Mouse (Mus musculus): ENCODE data around the gene Sorcs2.

Sorcs2 gene

DNA sequence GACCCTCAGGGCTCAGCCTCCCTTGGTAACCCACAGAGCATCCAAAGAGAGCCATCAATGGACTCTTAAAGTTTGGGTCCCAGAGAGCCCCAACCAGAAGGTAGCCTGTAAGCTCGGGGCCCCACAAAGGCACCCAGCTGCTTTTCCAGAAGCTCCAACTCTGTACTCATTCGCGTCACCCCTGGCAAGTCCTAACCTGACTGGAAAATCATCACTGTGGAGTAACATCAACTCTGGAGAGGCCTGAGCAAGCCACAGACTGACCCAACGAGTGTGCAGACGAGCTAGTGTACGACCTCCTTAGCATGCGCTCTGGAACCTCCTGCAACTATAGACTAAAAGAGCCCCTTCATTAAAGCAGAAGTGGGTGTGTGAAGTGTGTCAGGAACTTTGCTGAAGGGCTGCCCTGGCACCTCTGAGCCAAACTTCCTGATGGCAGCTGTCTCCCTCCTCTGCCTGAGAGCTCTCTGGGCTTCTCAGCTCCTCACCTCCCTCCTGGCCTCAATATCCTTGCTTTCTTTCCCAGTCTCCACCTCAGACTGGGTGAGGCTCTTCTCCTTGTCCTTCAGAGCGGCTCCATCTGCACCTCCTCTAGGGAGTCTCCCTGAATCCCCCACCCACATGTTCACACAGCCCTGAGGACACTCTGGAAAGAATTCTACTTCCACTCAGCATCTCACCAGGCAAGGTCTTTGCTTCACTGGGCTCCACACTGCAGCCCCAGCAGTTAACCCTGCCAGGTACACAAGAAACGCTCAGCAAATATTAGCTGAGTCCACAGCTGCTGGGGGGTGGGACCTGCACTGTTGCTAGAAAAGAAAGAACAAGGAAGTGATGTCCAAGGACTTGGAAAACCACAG, 8.0 kb downstream of the Sorcs2 start:
- no peak for DNase-seq

DNA sequence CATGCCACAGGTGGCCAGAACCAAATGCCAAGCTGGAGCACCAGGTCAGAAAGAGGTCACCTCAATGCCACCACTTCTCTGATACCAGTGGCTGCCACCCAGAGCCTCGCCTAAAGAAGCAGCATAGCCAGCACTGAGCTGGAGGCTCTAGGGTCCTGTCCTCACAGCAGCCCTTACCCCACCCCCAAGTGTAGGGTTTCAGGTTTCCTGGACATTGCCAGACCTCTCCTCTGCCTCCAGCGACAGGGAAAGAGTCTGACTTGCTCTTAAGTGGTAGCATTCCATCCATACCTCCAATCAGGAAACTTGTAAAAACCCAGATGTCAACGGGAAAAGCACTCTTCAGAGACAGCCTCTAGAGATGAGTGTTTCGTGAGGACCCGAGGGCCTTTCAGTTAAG, 12.9 kb downstream of the Sorcs2 start:
- no peak for DNase-seq

DNA sequence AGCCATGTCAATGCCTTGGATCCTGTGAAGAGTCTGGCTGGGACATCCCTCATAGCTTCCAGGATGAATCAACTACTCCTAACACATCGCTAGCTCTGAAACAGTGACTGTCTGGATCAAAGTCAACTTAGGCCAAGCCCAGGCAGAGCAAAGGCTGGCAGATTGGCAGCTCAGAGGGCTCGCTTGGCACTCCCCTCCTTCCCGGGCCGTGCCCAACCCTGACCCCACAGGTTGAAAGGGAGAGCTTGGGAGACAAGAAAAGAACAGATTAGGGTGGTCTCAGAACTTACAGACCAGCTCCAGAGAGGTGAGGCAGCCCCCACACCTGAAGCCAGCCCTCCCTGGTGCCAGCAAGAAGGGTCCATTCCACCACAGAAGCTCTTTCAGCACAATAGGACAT, 14.5 kb downstream of the Sorcs2 start:
- DNase-seq, result no peak

DNA sequence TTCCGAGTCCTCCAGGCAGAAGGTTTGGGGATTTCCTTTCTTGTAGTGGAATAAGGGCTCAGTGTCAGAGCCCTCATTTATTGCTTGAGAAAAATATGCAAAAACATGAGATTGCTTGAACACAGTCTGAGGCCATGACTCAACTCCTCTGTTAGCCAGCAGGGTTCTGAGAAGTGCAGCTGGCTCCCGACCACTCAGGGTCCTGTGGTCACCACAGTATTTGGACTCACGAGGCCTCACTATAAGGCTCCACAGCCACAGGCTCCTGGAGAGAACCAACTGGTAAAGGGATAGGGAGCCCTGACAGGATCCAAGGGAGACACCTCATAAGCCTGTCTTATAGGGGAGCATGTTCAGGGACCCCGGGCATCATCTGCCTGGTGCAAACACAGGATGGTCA, 15.2 kb downstream of the Sorcs2 start:
- DNase-seq, result no peak

DNA sequence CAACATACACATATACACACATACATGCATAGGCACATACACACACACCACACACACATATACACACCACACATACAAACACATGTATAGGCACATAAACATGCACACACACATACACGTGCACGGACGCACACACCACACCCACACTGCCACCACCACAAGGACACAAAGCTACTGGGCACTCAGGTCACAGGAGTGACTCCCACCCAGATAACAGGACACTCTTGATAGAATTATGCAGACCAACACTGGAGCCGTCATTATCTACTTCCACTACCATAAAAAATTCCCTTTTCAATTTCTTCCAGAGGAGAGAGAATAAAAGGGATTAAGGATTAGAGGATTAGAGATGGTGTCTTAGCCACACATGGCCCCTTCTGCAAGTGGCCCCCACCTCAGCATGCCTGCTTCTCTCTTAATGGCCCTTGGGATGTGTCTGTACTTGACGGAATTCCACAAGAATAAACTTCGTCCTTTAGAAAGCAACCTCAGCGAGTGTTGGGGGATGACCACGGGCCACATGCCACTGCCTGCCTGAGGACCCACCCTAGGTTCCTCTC, 15.7 kb downstream of the Sorcs2 start:
- no peak for DNase-seq

DNA sequence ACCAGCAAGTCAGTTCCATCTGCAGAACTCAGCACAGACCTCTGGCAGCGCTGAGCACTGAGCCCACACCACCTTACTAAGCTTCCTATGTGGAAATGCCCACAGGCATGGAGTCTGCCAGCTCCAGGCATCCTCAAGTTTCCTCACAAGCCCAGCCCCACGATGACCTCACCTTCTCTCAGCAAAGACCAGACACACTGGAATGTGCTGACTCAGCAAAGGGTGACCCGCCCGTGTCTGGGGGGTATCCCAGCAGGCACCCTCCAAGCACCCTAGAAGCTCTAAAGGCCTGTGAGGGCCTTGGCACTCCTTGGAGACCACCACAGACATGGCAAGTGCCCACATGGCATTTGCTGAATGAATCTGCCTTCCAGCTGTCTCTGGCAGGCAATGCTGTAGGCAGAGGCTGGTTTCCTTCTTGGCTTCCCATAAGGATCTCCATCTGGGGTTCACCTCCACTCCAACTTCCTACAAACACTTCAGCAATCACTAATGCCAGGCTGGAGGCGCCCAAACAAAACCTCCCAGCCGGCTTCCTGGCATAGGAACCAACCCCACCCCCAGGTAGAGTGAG, 17.9 kb downstream of the Sorcs2 start:
- no peak for DNase-seq

DNA sequence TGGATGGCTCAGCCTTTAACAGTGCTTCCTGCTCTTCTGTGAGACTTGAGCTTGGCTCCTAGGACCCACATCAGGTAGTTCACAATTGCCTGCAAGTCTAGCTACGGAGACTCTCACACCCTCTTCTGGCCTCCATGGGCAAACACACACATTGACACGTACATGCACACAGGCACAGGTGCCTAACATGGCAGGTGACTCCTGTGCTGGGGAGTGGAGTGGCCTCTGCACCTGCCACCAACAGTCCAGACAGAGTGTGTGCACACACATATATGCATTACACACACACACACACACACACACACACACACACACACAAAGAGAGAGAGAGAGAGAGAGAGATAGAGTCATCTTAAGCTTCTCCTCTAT, 19.6 kb downstream of the Sorcs2 start:
- peak; percentile 51 for DNase-seq

DNA sequence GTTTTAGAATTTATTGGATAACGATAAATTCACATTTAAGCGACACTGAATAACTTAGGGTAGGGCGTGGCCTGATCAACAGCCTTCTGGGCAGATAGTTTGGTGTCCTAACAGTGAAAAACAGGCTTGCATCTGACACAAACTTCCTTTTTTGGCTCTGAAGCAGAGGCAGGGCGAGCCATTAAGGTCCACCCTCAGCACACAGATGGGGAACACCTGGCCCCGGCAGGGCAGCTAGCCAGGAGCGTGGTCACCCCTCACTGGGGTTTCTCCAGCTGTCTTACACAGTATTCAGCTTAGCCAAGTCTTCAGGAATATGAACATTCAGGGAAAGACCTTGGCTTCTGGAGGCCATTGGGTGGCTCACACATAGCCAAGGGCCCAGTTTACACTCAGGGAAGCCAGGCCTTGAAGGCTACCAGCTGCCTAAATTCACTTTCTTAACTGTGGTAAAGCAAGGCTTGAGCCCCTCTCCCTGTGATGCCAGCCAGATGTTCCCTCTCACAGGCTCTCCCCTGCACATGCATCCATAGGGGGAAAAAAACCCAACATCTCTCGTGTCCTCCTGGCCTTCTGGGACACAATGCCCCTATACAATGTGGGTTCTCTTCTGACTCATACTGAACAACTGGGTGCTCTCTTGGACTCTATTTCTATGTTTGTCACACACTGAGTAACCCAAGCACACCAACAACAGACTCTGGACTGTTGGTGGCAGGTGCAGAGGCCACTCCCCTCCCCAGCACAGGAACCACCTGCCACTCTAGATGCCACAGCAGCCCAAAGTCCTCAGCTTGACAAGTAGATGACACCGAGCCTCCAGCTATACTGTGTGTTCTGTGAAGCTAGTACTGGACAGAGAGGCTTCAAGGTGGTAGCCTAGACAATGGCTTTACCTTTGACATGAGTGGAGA, 20.2 kb downstream of the Sorcs2 start:
- DNase-seq, result peak; percentile 79

DNA sequence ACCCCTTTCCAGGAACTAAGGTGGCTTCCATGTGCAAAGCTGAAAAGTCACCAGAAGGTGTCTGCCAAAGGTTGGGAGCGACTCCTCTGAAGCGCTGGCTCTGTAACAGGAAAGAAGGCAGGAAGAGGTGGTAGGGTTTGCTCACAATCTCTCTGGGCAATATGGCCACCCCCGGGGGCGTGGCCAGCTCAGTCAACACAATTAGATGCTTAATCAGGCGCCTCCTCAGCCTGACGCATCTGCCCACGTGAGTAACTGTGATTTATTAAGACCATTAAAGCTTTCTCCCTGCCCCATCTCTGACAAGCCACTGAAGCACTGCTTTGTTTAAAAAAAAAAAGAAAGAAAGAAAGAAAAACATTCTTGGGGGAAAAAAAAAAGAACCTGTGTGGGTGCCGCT, 22.1 kb downstream of the Sorcs2 start:
- DNase-seq, result no peak

DNA sequence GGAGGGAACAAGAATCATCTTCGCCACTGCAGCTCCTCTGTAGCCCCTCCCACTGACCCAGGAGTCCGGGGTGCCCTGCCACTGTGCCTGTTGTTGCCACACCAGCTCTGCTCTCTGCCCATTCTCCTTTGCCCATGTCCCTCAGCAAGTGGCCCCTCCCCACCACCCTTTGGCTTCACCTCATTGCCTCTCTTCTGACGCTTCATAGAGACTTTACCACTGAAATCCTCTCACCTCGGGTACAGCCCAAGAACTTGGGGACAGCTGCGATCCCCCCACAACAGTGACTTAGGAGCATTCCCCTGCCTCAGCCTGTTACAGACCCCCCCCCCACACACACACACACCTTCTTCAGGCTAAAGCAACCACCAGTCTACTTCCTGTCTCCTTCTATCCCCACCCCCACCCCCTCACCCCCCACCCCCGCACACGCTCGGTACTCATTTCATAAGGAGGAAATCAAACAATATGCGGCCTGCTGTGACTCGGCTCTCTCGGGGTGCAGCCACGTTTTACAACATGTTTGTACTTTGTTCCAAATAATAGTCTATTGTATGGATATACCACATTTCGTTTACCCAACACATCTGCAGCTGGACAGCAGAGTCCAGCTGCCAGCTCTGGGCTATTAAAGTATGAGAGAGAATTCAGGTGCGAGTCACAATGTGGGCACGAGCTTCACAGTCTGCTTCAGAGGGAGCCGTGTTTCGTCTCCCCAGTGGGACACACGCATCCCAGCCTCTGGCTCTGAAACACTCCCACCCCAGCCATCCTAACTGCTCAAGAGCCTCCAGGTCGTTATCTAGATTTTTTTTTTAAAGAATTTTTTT, 23.5 kb downstream of the Sorcs2 start:
- peak; percentile 64 for DNase-seq

DNA sequence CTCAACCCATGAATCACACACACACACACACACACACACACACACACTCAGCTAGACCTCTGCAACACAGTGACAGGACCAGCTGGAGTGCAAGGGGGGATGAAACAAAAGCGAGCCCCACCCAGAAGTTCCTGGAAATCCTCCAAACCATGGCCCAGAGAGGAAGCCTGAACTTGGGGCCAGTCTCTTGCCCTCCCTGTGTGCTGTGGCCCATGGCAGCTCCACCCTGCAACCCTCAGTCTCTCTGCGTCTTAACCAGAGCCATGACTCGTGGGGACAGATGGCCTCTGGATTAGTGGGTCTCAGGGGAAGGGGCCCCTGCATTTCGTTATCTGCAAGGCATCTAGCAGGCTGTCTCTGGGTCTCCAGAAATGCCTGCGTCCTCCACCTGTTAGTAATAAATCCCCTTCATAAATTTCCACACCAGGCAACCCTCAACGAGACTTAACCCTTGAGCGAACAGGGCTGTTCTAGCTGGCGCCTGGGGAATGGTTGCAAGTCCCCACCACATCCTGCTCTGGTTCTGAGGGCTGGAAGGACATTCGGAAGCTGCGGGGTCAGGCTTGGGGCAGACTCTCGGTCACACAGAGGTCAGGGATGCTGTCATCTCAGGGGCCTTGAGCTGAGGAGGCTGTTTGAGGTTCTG, 24.6 kb downstream of the Sorcs2 start:
- no peak for DNase-seq

DNA sequence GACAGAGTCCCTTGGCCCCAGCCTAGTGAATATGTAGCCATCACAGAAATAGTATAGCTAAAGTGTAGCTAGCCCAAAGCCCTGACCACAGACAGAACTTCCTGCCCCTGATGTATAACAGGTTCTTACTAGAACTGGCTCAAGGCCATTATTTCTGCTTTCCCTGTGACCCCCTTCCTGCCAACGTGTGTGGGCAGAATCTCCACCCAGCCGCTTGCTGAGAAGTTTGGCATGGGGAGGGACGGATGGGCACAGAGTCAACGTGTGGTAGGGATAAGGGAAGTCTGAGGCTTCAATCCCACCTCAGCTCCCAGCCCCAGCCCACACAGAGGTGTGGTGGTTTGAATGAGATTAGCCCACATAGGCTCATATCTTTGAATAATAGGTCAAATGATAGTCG, 26.2 kb downstream of the Sorcs2 start:
- DNase-seq, result no peak

DNA sequence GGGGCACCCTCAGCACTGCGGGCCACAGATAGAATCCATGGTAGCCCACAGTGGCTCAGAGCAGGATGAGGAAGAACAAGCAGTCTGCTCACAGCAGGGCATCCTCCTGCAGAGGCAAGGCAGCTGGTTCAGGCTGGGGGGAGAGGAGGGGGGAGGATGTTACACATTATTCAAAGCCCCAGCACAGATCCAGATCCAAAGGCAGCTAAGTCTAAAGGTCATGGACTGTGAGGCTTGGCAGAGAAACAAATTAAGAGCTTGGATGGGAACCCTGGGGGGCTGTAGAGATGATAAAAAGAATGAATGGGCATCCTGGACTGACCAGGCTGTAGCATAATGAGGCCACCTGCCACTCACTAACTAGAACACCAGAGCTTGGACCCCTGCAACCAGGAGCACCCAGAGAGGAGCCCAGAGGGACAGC, 28.7 kb downstream of the Sorcs2 start:
- peak; percentile 57 for DNase-seq

DNA sequence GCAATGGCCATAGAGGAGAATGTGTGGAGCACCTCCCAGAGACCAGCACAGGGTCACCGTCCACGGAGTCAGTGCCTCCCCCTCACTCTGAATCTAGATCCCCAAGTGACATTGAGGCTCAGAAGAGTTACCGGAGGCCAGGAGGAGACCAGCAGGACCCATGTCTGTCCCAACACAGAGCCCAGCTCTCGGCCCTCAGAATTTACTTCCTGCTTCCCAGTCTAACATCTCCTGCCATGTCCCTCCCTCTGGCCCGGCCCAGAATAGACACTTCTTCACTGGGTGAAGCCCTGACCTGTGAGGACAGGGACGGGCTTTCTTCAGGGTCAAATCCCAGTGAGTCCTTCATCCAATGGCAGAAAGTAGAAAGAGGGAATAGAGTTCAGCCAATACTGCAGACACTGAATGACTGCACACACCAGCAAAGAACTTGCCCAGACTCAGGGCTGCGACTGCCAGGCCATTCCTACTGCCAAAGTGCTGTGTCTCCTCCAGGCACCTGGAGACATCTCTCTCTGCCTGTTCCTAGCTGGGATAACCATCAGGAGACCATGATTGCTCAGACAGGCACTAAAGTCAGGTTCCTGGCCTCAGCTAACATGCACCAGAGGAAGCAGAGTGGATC, 29.3 kb downstream of the Sorcs2 start:
- no peak for DNase-seq

DNA sequence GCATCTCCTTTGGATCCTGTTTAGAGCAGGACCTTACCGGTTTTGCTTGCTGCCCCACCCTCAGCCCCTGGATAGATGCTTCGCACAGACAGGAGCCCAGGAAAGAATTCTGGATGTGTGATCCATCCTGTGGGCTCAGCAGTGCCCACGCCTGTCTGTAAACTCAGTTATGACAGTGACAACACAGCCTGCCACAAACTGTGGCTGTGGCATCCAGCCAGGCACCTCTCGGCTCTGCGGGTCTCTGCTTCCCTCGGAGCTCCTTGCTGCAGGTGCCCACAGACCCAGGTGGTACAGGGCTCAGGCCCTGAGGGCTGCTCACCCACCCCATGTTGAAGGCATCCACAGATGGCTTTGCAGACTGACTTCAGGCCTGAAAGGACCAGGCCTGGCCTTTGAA, 30.0 kb downstream of the Sorcs2 start:
- DNase-seq, result peak; percentile 71

DNA sequence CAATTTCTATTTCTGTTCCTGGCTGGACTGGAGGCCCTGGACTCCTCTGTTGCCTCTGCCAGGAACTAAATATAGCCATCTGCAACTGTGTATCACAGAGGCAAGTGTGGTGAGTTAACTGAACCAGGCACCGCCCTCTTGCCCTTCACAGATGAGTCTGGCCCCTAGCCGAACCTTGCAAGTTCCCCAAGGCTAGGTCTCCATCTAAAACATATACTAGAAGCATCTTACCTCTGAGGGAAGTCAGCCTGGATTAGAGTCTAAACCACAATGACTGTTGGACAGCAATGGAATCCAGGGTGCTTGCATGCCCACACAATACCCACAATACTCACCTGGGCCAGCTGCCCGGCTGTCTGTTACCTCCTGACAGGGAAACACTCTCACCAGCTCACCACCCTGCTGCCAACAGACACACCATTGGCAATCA, 30.7 kb downstream of the Sorcs2 start:
- DNase-seq, result no peak

DNA sequence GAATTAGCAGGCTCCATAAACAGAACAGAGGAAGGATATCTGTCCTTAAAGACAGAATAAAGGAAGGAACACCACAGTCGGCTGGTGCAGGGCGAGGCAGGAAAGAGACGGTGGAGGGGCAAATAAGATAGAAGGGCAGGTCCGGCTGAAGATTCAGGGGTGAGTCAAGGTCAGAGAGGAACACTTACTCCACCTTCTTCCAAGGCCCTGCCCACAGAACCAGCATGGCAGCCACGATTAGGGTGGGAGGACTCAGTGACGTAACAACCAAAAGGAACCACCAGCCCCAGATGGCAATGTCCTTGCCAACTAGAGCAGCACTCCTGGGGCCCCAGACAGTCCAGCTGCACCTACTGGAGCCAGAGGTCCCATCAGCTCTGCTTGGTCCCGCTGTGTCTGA, 36.2 kb downstream of the Sorcs2 start:
- DNase-seq, result no peak

DNA sequence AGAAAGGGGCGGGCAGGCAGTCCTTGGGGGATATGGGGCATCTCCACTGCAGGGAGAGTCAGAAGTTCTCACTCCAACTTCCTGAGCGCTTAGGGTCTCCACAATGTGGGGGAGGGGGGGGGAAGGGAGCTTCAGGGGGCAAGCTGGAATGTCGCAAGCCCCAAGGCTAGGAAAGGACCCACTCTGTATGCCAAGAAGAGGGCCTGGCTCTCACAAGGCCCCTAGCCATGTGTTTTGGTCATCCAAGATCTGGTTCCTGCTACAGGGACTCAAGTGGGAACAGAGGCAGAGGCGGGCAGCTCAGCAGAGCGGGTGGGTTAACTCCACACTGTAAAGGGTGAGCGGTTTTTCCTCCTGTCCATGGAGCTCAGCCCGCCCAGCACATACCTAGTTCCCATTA, 37.6 kb downstream of the Sorcs2 start:
- DNase-seq, result no peak

DNA sequence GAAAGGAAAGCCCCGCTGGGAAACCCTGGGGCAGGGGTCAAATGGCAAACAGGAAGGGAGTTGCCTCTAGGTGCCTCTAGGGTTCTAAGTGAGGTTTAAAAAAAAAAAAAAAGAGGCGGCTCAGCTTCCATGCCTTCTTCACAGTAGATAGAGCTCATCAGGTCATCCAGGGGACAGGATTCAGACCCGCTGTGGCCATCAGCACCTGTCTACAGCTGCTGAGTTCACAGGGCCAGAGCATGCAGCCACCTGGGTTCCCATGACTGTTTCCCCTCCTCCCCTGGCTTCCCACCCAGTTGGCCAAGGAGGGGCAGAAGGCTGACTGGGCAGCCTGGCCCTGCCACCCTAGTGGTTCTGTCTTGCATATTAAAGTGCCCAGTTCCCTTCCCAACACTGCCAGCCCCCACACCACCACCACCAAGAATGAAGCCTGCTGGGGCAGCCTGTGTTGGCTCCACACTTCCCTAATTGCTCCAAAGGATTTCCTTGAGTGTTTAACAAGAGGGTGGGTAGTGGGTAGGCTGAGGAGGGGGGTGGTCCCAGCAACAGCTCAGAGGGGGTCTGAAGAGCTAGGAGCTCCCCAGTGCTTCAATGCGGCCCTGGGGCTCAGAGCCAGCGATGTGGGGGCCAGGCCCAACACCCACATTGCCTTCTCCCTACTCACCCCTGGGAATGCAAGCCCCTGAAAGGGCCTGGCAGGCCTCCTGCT, 38.2 kb downstream of the Sorcs2 start:
- DNase-seq, result no peak

DNA sequence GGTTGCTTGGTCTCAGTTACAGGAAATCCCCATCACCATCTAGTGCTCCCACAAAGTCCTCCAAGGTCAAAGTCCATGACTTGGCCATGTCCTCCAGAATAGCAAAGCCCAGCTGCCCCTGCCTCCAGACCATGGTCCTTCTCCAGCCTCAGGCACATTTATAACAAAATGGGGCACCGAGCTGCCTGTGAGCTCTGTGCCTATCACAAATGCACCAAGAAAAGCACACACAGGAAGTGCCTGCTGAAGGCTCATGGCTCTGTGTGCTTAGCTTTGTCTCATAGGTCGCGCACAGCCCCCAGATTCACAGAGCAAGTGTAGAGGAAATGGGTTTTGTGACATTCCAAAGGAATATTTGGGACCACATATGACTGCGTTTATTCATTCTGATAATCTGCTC, 39.8 kb downstream of the Sorcs2 start:
- no peak for DNase-seq

DNA sequence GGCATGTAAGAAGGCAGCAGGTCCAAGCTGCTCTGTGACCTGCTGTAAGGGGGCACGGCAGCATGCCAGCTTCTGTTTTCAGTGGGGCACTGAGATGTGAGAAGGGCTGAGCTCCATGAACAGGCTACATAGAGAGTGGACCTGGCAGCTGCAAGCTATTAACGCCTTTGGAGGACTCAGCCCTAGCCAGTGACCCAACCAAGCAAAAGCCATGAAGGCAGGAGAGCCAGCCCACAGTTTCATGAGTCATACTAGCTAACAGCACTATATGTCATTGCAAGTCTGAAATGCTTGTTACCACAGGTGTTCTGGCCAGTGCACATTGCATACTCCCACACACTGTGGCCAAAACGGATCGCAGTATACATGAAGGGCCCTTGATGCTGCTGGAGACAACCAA, 41.3 kb downstream of the Sorcs2 start:
- DNase-seq, result no peak

Measured in thymus, postnatal 14 days (tissue).